Mouse (Mus musculus): Measurements from ENCODE around the gene Col23a1. TPM values are rescaled to one million over a fixed set of nuclear protein-coding genes. Genes with fewer than 3 reads are reported as not detected.

The Col23a1 gene
- total and polyA plus RNA-seq, 3 experiments, result 0.01 to 0.55 TPM; not detected in 1

DNA sequence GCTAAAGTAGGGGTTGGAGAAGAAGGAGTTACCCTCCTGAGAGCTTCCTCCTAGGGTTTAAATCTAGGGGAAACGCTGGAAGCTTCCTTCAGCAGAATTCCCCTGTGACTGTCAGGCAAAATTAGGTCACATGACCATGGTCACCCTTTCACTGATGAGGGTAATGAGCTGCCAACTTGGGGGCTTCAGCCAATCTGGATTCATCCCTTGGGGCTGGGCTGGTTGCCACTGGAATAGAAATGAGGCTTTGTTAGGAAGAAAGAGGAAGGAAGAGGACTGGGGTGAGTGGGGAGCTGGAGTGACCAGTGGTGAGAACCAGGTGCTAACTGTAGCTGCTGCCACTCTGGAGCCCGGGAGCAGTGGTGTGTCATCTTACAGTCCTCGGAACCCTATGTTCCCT is 6.0 kb downstream of the Col23a1 start:
- no peaks in the 10 kb centered on the region for H3K9me3 ChIP-seq (replicated peaks)
- H3K27me3 ChIP-seq (ENCODE audit: insufficient read depth, low read length), result peaks cover 8% of the 10 kb centered on the region
- H3K36me3 ChIP-seq (replicated peaks), result no peaks in the 10 kb centered on the region
- ATAC-seq (ENCODE audit: extremely low read depth, insufficient number of reproducible peaks, low FRiP score, poor library complexity, severe bottlenecking), result no peak
- no peak for TF ChIP-seq CTCF (IDR thresholded peaks at IDR 0.05; ENCODE audit: low read depth, low read length)
- TF ChIP-seq GATA1 (IDR thresholded peaks at IDR 0.05; ENCODE audit: borderline replicate concordance, low read length), result no peak
- TF ChIP-seq POLR2AphosphoS5 (IDR thresholded peaks at IDR 0.05; ENCODE audit: insufficient replicate concordance, low read depth, low read length), result no peak
- TF ChIP-seq TAL1 (conservative IDR thresholded peaks at IDR 0.05; ENCODE audit: low read depth, low read length), result no peak
- TF ChIP-seq GATA2 (IDR thresholded peaks at IDR 0.05; ENCODE audit: borderline replicate concordance, low read depth, low read length), result no peak
- DNase-seq (ENCODE audit: low spot score), result no peak
- H3K4me3 ChIP-seq (ENCODE audit: low read depth, low read length), result no peak overlapping the region
- H3K4me1 ChIP-seq (ENCODE audit: insufficient read depth, low read depth, low read length), result no peaks in the 10 kb centered on the region

GRCm38 (mm10) chr11:51298691-51299090 is 9.0 kb downstream of the Col23a1 start:
- Histone ChIP-seq H3K36me3 (replicated peaks) (no peaks in the 10 kb centered on the region), H3K4me3 (ENCODE audit: low read depth, low read length) (no peak overlapping the region), H3K4me1 (ENCODE audit: insufficient read depth, low read depth, low read length) (no peaks in the 10 kb centered on the region), H3K27me3 (ENCODE audit: insufficient read depth, low read length) (peaks cover 6% of the 10 kb centered on the region; the same call in 1 of the 2 replicates), H3K9me3 (replicated peaks) (no peaks in the 10 kb centered on the region)
- DNase-seq (ENCODE audit: low spot score), result no peak
- no peak for ATAC-seq (ENCODE audit: extremely low read depth, insufficient number of reproducible peaks, low FRiP score, poor library complexity, severe bottlenecking)
- TF ChIP-seq GATA2 (IDR thresholded peaks at IDR 0.05; ENCODE audit: borderline replicate concordance, low read depth, low read length) (no peak), GATA1 (IDR thresholded peaks at IDR 0.05; ENCODE audit: borderline replicate concordance, low read length) (no peak), POLR2AphosphoS5 (IDR thresholded peaks at IDR 0.05; ENCODE audit: insufficient replicate concordance, low read depth, low read length) (no peak), CTCF (IDR thresholded peaks at IDR 0.05; ENCODE audit: low read depth, low read length) (no peak), TAL1 (conservative IDR thresholded peaks at IDR 0.05; ENCODE audit: low read depth, low read length) (no peak)

DNA sequence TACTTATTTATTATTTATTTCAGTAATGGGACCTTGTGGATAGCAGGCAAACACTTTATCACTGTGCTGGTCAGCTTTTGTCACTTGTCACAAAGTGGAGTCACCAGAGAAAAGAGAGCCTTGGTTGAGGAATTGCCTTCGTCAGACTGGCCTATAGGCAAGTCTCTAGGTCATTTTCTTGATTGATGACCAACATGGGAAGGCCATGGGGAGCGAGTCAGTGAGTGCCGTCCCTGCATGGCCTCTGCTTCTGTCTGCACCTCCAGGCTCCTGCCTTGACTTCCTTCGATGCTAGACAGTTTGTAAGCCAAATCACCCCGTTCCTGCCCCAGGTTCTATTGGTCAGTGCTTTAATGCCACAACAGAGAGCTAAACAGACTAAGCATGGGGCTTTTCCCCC is 12.7 kb downstream of the Col23a1 start:
- Histone ChIP-seq H3K9me3 (replicated peaks) (no peaks in the 10 kb centered on the region), H3K36me3 (replicated peaks) (no peaks in the 10 kb centered on the region), H3K4me1 (ENCODE audit: insufficient read depth, low read depth, low read length) (no peaks in the 10 kb centered on the region), H3K27me3 (ENCODE audit: insufficient read depth, low read length) (peaks cover 4% of the 10 kb centered on the region; the same call in 1 of the 2 replicates), H3K4me3 (ENCODE audit: low read depth, low read length) (no peak overlapping the region)
- ATAC-seq (ENCODE audit: extremely low read depth, insufficient number of reproducible peaks, low FRiP score, poor library complexity, severe bottlenecking) (no peak), DNase-seq (ENCODE audit: low spot score) (no peak)
- TF ChIP-seq TAL1 (conservative IDR thresholded peaks at IDR 0.05; ENCODE audit: low read depth, low read length), result no peak
- TF ChIP-seq CTCF (IDR thresholded peaks at IDR 0.05; ENCODE audit: low read depth, low read length), result no peak

- H3K27me3 ChIP-seq (ENCODE audit: insufficient read depth, low read length), result peaks cover 4% of the 10 kb centered on the region; the same call in 1 of the 2 replicates
- no peaks in the 10 kb centered on the region for H3K9me3 ChIP-seq (replicated peaks)
- no peaks in the 10 kb centered on the region for H3K4me1 ChIP-seq (ENCODE audit: insufficient read depth, low read depth, low read length)
- ATAC-seq (ENCODE audit: extremely low read depth, insufficient number of reproducible peaks, low FRiP score, poor library complexity, severe bottlenecking) (no peak), DNase-seq (ENCODE audit: low spot score) (no peak)
- H3K36me3 ChIP-seq (replicated peaks), result no peaks in the 10 kb centered on the region
- no peak overlapping the region for H3K4me3 ChIP-seq (ENCODE audit: low read depth, low read length)
- no peak for TF ChIP-seq TAL1 (conservative IDR thresholded peaks at IDR 0.05; ENCODE audit: low read depth, low read length)
- TF ChIP-seq POLR2AphosphoS5 (IDR thresholded peaks at IDR 0.05; ENCODE audit: insufficient replicate concordance, low read depth, low read length), result no peak
- no peak for TF ChIP-seq GATA1 (IDR thresholded peaks at IDR 0.05; ENCODE audit: borderline replicate concordance, low read length)
- no peak for TF ChIP-seq CTCF (IDR thresholded peaks at IDR 0.05; ENCODE audit: low read depth, low read length)
- TF ChIP-seq GATA2 (IDR thresholded peaks at IDR 0.05; ENCODE audit: borderline replicate concordance, low read depth, low read length), result no peak
Measured at GRCm38 (mm10) chr11:51303981-51304553, 14.3 kb downstream of the Col23a1 start.

DNA sequence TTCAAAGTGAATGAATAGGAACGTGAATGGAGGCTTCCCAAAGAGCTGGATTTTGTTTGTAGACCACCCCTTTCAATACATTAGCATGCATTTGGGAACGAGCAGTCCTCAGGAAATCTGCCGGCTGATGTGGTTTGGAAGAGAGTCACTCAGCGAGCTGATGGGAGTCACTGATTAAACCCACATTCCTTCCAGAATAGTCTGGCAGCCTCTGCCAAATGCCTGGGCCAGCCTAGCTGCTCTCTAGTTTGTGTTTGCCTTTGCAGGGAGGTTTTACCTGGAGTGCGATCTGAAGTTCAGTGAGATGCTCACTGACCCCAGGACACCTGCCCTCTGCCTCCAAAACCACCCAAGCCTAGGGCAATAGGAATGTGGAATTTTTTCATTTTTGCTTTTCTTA is 18.6 kb downstream of the Col23a1 start:
- TF ChIP-seq TAL1 (conservative IDR thresholded peaks at IDR 0.05; ENCODE audit: low read depth, low read length) (no peak), POLR2AphosphoS5 (IDR thresholded peaks at IDR 0.05; ENCODE audit: insufficient replicate concordance, low read depth, low read length) (no peak), GATA2 (IDR thresholded peaks at IDR 0.05; ENCODE audit: borderline replicate concordance, low read depth, low read length) (no peak), CTCF (IDR thresholded peaks at IDR 0.05; ENCODE audit: low read depth, low read length) (no peak), GATA1 (IDR thresholded peaks at IDR 0.05; ENCODE audit: borderline replicate concordance, low read length) (no peak)
- Histone ChIP-seq H3K27me3 (ENCODE audit: insufficient read depth, low read length) (no peaks in the 10 kb centered on the region), H3K36me3 (replicated peaks) (no peaks in the 10 kb centered on the region), H3K4me1 (ENCODE audit: insufficient read depth, low read depth, low read length) (no peaks in the 10 kb centered on the region), H3K4me3 (ENCODE audit: low read depth, low read length) (no peak overlapping the region), H3K9me3 (replicated peaks) (no peaks in the 10 kb centered on the region)
- ATAC-seq (ENCODE audit: extremely low read depth, insufficient number of reproducible peaks, low FRiP score, poor library complexity, severe bottlenecking) (no peak), DNase-seq (ENCODE audit: low spot score) (no peak)

GRCm38 (mm10) chr11:51311846-51312245 is 22.1 kb downstream of the Col23a1 start:
- DNase-seq (ENCODE audit: low spot score), result no peak
- Histone ChIP-seq H3K9me3 (replicated peaks) (no peaks in the 10 kb centered on the region), H3K4me1 (ENCODE audit: insufficient read depth, low read depth, low read length) (no peaks in the 10 kb centered on the region), H3K4me3 (ENCODE audit: low read depth, low read length) (no peak overlapping the region), H3K36me3 (replicated peaks) (no peaks in the 10 kb centered on the region), H3K27me3 (ENCODE audit: insufficient read depth, low read length) (no peaks in the 10 kb centered on the region)
- no peak for ATAC-seq (ENCODE audit: extremely low read depth, insufficient number of reproducible peaks, low FRiP score, poor library complexity, severe bottlenecking)
- TF ChIP-seq TAL1 (conservative IDR thresholded peaks at IDR 0.05; ENCODE audit: low read depth, low read length) (no peak), POLR2AphosphoS5 (IDR thresholded peaks at IDR 0.05; ENCODE audit: insufficient replicate concordance, low read depth, low read length) (no peak), CTCF (IDR thresholded peaks at IDR 0.05; ENCODE audit: low read depth, low read length) (no peak), GATA1 (IDR thresholded peaks at IDR 0.05; ENCODE audit: borderline replicate concordance, low read length) (no peak), GATA2 (IDR thresholded peaks at IDR 0.05; ENCODE audit: borderline replicate concordance, low read depth, low read length) (no peak)
